Mouse (Mus musculus) adrenal gland, adult 10 weeks (tissue): ENCODE results near the gene Defb35. TPM values are rescaled to one million over a fixed set of nuclear protein-coding genes. Genes with fewer than 3 reads are reported as not detected.

ENCODE experiments used
- polyA plus RNA-seq: library from polyadenylated mRNA; stranded (reverse); fragments of 350-450 nt; fragmentation: Illumina TruSeq; extraction: RNeasy Lipid Tissue Mini Kit (QIAGEN cat#74804); gene quantifications from one replicate; pipeline ENCODE4 v1.2.3, GENCODE M21; 2014; ENCODE audit warnings: low read depth, low replicate concordance

Gene Defb35
- not detected for polyA plus RNA-seq

DNA sequence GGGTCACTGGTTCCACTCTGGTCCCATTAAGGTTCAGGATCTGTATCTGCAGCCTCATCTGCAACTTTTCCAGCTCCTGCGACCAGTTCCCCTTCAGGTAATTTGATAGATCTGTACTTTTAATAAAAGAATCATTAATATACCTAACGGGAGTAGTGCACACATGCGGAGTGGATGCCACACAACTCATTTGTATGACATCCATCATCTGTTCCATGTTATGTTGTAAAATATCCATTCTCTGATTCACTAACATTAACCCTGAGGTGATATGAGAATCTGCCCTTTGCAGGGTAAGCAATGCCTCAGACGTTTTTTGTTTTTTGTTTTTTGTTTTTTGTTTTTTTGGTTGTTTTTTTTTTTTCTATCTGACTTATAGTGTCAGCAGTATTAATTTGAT, at the start of gene Defb35:
TSS of gene Defb35 (plus strand) at position 301 of the 400 bp plus-strand sequence.

DNA sequence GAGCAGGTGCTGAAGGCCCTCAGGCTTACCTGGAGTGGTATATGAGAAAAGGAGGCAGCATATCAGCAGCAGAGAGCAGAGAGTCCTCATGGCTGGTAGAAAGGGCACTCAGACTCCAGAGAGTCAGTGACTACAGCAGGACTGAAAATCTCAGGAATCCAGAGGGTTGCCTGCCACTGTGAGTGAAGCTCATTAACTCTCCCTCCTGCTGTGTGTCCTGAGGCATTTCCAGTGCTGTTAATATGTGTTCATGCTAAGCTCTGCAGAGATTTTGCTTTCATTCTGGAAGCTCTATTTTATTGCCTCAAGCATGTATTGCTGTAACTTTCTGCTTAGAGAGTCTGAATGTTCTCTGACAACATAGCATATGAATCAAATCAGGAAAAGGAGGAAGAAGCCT, 31.9 kb upstream of the Defb35 start, which contains the start of gene Defb11:
TSS of gene Defb11 (minus strand) at position 123 of the 400 bp plus-strand sequence.

DNA sequence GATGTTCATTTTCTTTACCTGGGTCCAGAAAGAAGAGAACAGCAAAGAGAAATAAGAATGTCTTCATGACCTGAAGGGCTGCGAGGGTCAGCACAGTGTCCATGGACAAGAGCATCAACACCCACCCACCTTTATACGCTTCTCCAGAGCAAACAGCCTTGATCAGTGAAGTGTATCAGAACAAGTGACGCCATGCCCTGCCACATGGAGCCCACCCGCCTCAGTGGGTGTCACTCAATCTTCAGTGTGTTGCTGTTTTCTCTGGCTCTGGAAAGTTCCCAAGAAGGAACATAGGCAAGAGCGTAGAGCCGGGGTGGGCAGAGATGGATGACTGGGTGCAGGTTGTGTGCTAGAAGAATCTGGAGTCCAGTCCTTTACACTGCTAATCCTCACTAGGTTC, 5.5 kb upstream of the Defb35 start, which contains the start of gene Defb15:
TSS of gene Defb15 (minus strand) at position 101 of the 400 bp plus-strand sequence.

DNA sequence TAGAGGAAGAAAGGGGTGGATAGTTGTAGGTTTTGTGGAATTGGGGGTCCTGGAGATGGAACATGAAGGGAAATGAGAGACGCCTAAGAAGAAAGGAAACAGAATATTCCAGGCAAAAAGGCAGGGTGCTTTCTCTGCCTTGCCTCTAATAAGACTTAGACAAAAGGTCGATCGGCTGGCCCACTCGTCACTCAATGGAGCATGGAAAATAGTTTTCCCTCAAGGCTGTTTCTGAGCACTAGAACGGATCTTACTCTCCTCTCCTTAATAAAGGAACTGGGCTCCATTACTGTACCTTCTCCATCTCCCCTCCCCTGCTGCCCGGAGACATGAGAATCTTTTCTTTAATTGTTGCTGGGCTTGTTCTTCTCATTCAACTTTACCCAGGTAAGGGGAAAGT, 8.3 kb downstream of the Defb35 start, which contains the start of gene Defb13:
TSS of gene Defb13 (plus strand) at position 301 of the 400 bp plus-strand sequence.

DNA sequence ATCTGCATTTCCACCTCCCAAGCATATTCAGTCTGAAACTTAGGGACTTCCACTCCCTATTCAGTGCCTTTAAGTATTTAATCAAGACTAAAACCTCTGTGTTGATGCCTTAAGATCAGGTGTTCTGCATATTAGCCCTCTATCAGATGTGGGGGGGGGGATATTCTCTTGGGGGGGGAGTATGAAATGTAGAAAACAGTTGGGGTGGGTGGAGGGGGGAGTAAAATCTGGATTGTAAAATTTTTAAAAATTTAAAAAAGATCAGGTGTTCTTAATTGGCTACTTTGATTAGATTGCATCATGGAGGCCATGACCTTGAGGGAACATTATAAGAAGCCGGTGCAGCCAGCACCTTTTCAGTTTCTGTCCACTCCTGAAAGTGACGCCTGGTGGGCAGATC, 20.3 kb downstream of the Defb35 start, which contains the start of gene Fam90a1a:
TSS of gene Fam90a1a (plus strand) at position 301 of the 400 bp plus-strand sequence.

DNA sequence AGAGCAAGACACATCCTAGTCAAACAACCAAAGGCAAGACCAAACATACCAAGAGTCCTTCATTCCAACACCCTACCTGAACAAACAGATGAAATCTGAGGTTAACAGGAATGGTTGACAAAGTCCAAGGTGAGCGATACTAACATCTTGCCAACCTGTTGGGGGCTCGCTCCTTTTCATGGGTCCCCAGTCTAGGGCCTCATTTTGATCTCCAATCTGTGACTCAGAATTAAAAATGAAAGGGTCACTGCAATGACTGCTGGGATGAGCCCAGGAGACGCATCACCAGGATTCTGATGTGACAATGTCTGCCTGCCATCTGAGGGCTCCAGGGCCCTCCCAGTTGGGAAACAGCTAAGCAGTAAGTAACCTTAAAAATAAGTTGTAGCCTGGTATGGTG, 31.3 kb downstream of the Defb35 start, which contains the start of gene Ccdc70:
TSS of gene Ccdc70 (plus strand) at position 301 of the 400 bp plus-strand sequence.

Other genes with a start within 250 kb of the Defb35 start
- not detected for gene AY761184, start 234.7 kb upstream of the Defb35 start, polyA plus RNA-seq
- gene Defa24, start 203.9 kb upstream of the Defb35 start, polyA plus RNA-seq, result not detected
- gene Defb50, start 114.8 kb upstream of the Defb35 start, polyA plus RNA-seq, result not detected
- gene Defb2, start 98.4 kb upstream of the Defb35 start, polyA plus RNA-seq, result not detected
- not detected for gene Defb10, start 79.5 kb upstream of the Defb35 start, polyA plus RNA-seq
- not detected for gene Defb9, start 52.9 kb upstream of the Defb35 start, polyA plus RNA-seq
- not detected for gene Defb11, start 31.9 kb upstream of the Defb35 start, polyA plus RNA-seq
- not detected for gene Defb15, start 5.6 kb upstream of the Defb35 start, polyA plus RNA-seq
- not detected for gene Defb13, start 8.4 kb downstream of the Defb35 start, polyA plus RNA-seq
- not detected for gene Fam90a1a, start 20.4 kb downstream of the Defb35 start, polyA plus RNA-seq
- gene Ccdc70, start 31.4 kb downstream of the Defb35 start, polyA plus RNA-seq, result not detected
- gene Atp7b, start 122.0 kb downstream of the Defb35 start, polyA plus RNA-seq, result not detected
- 58.0 TPM for gene Alg11, start 122.4 kb downstream of the Defb35 start, polyA plus RNA-seq
- gene Nek5, start 186.7 kb downstream of the Defb35 start, polyA plus RNA-seq, result 27.3 TPM
- gene Nek3, start 228.1 kb downstream of the Defb35 start, polyA plus RNA-seq, result 5.0 TPM
- gene Ckap2, start 247.5 kb downstream of the Defb35 start, polyA plus RNA-seq, result 14.5 TPM